Mouse (Mus musculus) naive thymus-derived CD4-positive, alpha-beta T cell, adult 5 months (primary cell): ENCODE data around the gene Gm14085. TPM values are rescaled to one million over a fixed set of nuclear protein-coding genes. Genes with fewer than 3 reads are reported as not detected.

Source experiments
- polyA plus RNA-seq: library from polyadenylated mRNA; unstranded; fragments of 100-300 nt; shearing (Covaris generic); gene quantifications from one replicate; pipeline ENCODE4 v1.2.1, GENCODE M21; 2017

Gene Gm14085
- 214 TPM for polyA plus RNA-seq

DNA sequence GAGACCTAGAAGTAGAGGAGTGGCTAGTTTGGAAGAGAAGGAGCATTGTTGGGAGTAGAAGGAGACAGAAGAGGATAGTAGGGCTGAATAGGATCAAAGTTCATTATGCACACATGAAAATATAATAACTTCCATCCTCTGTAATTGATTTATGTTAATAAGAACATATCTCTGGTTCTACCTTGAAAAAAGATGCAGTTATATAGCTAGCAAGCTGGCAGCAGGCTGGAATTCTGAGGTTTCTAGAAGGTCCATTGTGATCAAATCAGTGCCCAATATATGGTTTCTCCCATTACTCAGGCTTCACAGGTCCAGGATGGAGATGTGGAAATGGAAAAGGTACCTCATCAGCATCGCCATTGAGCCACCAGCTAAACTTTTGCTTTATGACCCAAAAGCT lies at the start of gene Gm14085:
Gene Gm14085 (plus strand): TSS at position 301 of the 400 bp plus-strand sequence.

Other genes with a start within 250 kb of the Gm14085 start
- gene Duox2, start 186.5 kb upstream of the Gm14085 start, polyA plus RNA-seq, result not detected
- not detected for gene Duoxa2, start 186.0 kb upstream of the Gm14085 start, polyA plus RNA-seq
- gene Duoxa1, start 171.2 kb upstream of the Gm14085 start, polyA plus RNA-seq, result not detected
- gene Duox1, start 169.3 kb upstream of the Gm14085 start, polyA plus RNA-seq, result not detected
- gene Shf, start 115.8 kb upstream of the Gm14085 start, polyA plus RNA-seq, result 6.5 TPM
- 259 TPM for gene Slc28a2, start 58.5 kb upstream of the Gm14085 start, polyA plus RNA-seq
- not detected for gene Gatm, start 126.4 kb downstream of the Gm14085 start, polyA plus RNA-seq
- gene AA467197, start 152.0 kb downstream of the Gm14085 start, polyA plus RNA-seq, result 0.45 TPM
- 5.7 TPM for gene Slc30a4, start 217.7 kb downstream of the Gm14085 start, polyA plus RNA-seq